Mouse (Mus musculus) forebrain, embryonic 12.5 days (tissue): Measurements from ENCODE around the gene Etaa1. TPM values are rescaled to one million over a fixed set of nuclear protein-coding genes. Genes with fewer than 3 reads are reported as not detected.
"Not testable (repeated sequence)": the region's sequence is repeated elsewhere in the genome, so short reads cannot be mapped to it uniquely, and the experiment has no call there.

Experiments
- ATAC-seq: fragments of 200-750 bp; cut with Nextera tagmentation; 2 replicates; pipeline ENCODE4 v1.8.0; 2017; ENCODE audit warnings: moderate TSS enrichment; ENCODE audit not compliant: low FRiP score
- H3K27ac ChIP-seq: fragments of 300-500 bp; sonication (generic); 2 replicates; pipeline ENCODE4 v1.5.1; 2016; ENCODE audit warnings: mild to moderate bottlenecking
- H3K27me3 ChIP-seq: fragments of 300-500 bp; sonication (generic); 2 replicates; pipeline ENCODE4 v1.6.1; 2016; ENCODE audit warnings: mild to moderate bottlenecking
- H3K36me3 ChIP-seq: fragments of 300-500 bp; sonication (generic); replicated peaks from 2 replicates; pipeline ENCODE4 v1.6.1; 2016; ENCODE audit warnings: mild to moderate bottlenecking
- H3K4me1 ChIP-seq: fragments of 300-500 bp; sonication (generic); 2 replicates; pipeline ENCODE4 v1.6.1; 2016
- H3K4me2 ChIP-seq: fragments of 300-500 bp; sonication (generic); 2 replicates; pipeline ENCODE4 v1.6.1; 2016; ENCODE audit warnings: mild to moderate bottlenecking, moderate library complexity
- H3K4me3 ChIP-seq: fragments of 300-500 bp; sonication (generic); replicated peaks from 2 replicates; pipeline ENCODE4 v1.5.1; 2016; ENCODE audit warnings: mild to moderate bottlenecking
- H3K9ac ChIP-seq: fragments of 300-500 bp; sonication (generic); 2 replicates; pipeline ENCODE4 v1.6.1; 2016; ENCODE audit warnings: mild to moderate bottlenecking
- H3K9me3 ChIP-seq: fragments of 300-500 bp; sonication (generic); 2 replicates; pipeline ENCODE4 v1.6.1; 2016
- WGBS: fragments of 180-500 bp; shearing (Covaris S2); methylation state at CpG from one replicate; pipeline ENCODE4 v1.1.7; 2016; 5-methylcytosine and 5-hydroxymethylcytosine counted together
- polyA plus RNA-seq: library from polyadenylated mRNA; unstranded; fragments of >200 nt; fragmentation: Nextera tagmentation; extraction: Ambion mirVana; gene quantifications from 2 replicates; pipeline ENCODE4 v1.2.1, GENCODE M21; 2016

Etaa1 gene
- polyA plus RNA-seq, 1 experiment from 2014 or later: 16.4 TPM

DNA sequence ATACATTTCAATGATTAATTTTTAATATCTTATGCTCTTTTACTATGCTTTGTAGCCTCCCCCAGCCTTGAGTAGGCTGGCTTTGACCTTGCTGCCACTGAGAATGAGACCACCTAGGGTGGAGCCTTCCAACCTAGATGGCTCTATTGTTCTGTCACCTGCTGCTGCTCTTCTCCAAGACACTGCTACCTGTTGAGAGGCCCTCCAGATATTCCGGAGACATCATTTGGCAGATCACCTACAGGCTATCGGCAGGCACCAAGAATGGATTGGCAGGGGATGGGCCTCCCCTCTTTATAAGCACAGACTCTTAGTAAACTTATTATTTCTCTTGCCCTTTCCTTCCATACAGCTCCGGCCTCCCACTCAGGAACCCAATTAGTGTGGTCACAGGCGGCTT lies 52.7 kb downstream of the Etaa1 start:
- not testable (repeated sequence) for H3K4me2 ChIP-seq, H3K27me3 ChIP-seq, ATAC-seq, H3K9me3 ChIP-seq, H3K27ac ChIP-seq, H3K4me3 ChIP-seq, H3K4me1 ChIP-seq, H3K36me3 ChIP-seq, H3K9ac ChIP-seq
- WGBS: 90% methylated on average over 4 of the region's 4 CpGs
